Mouse (Mus musculus) embryonic facial prominence, embryonic 13.5 days (tissue): ENCODE results near the gene Pank2. TPM values are rescaled to one million over a fixed set of nuclear protein-coding genes. Genes with fewer than 3 reads are reported as not detected.

Source experiments
- ATAC-seq: fragments of 200-750 bp; cut with Nextera tagmentation; 2 replicates; pipeline ENCODE4 v1.8.0; 2017; ENCODE audit warnings: low read depth; ENCODE audit not compliant: insufficient number of reproducible peaks, insufficient read depth, low FRiP score, low TSS enrichment
- H3K27ac ChIP-seq: fragments of 300-500 bp; sonication (generic); 2 replicates; pipeline ENCODE4 v1.5.1; 2015; ENCODE audit warnings: moderate library complexity, mild to moderate bottlenecking, inconsistent platforms
- H3K27me3 ChIP-seq: fragments of 300-500 bp; sonication (generic); 2 replicates; pipeline ENCODE4 v1.6.1; 2015; ENCODE audit warnings: mild to moderate bottlenecking, inconsistent platforms
- H3K36me3 ChIP-seq: fragments of 300-500 bp; sonication (generic); 2 replicates; pipeline ENCODE4 v1.6.1; 2015; ENCODE audit warnings: mild to moderate bottlenecking, inconsistent platforms
- H3K4me1 ChIP-seq: fragments of 300-500 bp; sonication (generic); 2 replicates; pipeline ENCODE4 v1.6.1; 2015; ENCODE audit warnings: inconsistent platforms
- H3K4me2 ChIP-seq: fragments of 300-500 bp; sonication (generic); 2 replicates; pipeline ENCODE4 v1.6.1; 2015; ENCODE audit warnings: moderate library complexity, mild to moderate bottlenecking, inconsistent platforms
- H3K4me3 ChIP-seq: fragments of 300-500 bp; sonication (generic); 2 replicates; pipeline ENCODE4 v1.5.1; 2015; ENCODE audit warnings: mild to moderate bottlenecking, inconsistent platforms
- H3K9ac ChIP-seq: fragments of 300-500 bp; sonication (generic); 2 replicates; pipeline ENCODE4 v1.6.1; 2015; ENCODE audit warnings: mild to moderate bottlenecking, inconsistent platforms
- H3K9me3 ChIP-seq: fragments of 300-500 bp; sonication (generic); 2 replicates; pipeline ENCODE4 v1.6.1; 2016; ENCODE audit warnings: inconsistent platforms
- WGBS: fragments of 180-500 bp; shearing (Covaris S2); methylation state at CpG from one replicate; pipeline ENCODE4 v1.1.7; 2015; ENCODE audit warnings: mixed read lengths; 5-methylcytosine and 5-hydroxymethylcytosine counted together
- microRNA-seq: library from miRNA; unstranded; fragments of <30 nt; microRNA quantifications from one replicate; pipeline ENCODE4, GENCODE M21; 2016
- polyA plus RNA-seq: library from polyadenylated mRNA; unstranded; fragments of >200 nt; fragmentation: Nextera tagmentation; extraction: Ambion mirVana; gene quantifications from 2 replicates; pipeline ENCODE4 v1.2.1, GENCODE M21; 2015

The Pank2 gene
- polyA plus RNA-seq, 1 experiment from 2014 or later, result 43.3 TPM

DNA sequence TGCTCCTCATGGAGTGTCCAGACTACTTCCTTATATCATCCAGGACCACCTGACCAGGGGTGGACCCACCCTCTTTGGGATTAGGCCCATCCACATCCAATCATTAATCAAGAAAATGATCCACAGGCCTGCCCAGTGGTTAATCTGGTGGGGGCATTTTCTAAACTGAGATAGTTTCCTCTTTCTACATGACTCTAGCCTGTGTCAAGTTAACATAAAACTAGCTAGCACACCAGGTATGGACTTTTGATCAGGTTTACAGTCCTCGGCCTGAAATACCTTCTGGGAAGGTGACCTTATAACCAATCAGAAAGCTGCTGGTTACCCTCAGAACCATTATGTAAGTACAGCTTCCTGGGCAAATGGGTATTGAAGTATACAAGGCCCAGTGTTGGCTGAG is 66.7 kb downstream of the Pank2 start:
- Histone ChIP-seq H3K27ac (no peak overlapping the region), H3K4me1 (no peaks in the 10 kb centered on the region), H3K4me3 (no peak overlapping the region), H3K4me2 (no peak overlapping the region), H3K27me3 (no peaks in the 10 kb centered on the region), H3K9ac (no peak overlapping the region), H3K36me3 (0 out of 2 replicates have a peak, but pooled peaks cover 3% of the 10 kb centered on the region), H3K9me3 (no peaks in the 10 kb centered on the region)
- no peak for ATAC-seq
- WGBS, result 88% methylated on average over 1 of the region's 1 CpGs

GRCm38 (mm10) chr2:131330548-131330947 is 68.3 kb downstream of the Pank2 start:
- H3K9me3 ChIP-seq, result no peaks in the 10 kb centered on the region
- WGBS, result 86% methylated on average over 3 of the region's 3 CpGs
- H3K4me3 ChIP-seq, result no peak overlapping the region
- no peak for ATAC-seq
- H3K27me3 ChIP-seq, result no peaks in the 10 kb centered on the region
- H3K27ac ChIP-seq, result no peak overlapping the region
- H3K36me3 ChIP-seq, result 0 out of 2 replicates have a peak, but pooled peaks cover 3% of the 10 kb centered on the region
- no peaks in the 10 kb centered on the region for H3K4me1 ChIP-seq
- no peak overlapping the region for H3K9ac ChIP-seq
- no peak overlapping the region for H3K4me2 ChIP-seq

DNA sequence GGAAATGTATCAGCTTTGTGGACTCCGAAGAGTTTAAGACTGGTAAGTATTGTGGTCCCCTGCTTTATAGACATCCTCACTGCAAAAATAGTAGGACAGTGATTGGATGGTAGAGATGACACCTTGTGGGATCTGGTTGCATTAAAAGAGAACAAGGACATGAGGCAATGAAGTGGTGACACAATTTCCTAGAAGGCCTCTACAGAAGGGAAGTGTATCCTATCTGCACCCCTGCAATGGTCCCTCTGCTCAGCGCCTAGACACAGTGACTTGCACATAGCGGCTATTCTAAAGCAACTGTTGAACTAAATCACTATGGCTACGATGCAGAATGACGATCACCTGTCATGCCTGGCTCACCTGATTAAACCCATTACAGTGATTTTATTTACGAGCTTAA is 75.3 kb downstream of the Pank2 start:
- Histone ChIP-seq H3K4me2 (no peak overlapping the region), H3K4me3 (no peak overlapping the region)
- WGBS, result 85% methylated on average over 6 of the region's 6 CpGs

DNA sequence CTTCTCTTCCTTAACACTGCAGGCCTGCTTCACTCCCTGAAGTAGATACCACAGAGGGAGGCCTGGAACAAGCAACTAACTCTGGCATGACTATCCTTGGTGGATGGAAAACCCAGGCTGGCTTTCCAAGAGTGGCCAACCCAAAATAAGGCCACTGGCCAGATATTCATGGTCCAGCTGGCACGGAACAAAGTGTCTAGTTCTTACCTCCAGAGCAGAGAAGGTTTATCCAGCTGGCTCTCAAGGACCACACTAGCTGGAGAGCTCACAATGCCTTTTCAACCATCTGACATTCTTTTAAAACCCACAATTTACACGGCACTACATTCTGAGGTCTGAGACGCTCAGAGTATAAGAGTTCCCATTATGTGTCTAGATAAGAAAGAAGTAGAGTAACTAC is 82.2 kb downstream of the Pank2 start:
- no peak overlapping the region for H3K9ac ChIP-seq
- 65% methylated on average over 3 of the region's 3 CpGs for WGBS
- H3K4me1 ChIP-seq, result peaks cover 6% of the 10 kb centered on the region

More for the DNA sequence above, 75.3 kb downstream of the Pank2 start:
- Histone ChIP-seq H3K27me3 (no peaks in the 10 kb centered on the region), H3K9ac (no peak overlapping the region), H3K4me1 (peaks cover 3% of the 10 kb centered on the region; the same call in 1 of the 2 replicates), H3K36me3 (no peaks in the 10 kb centered on the region), H3K27ac (no peak overlapping the region), H3K9me3 (no peaks in the 10 kb centered on the region)
- no peak for ATAC-seq

DNA sequence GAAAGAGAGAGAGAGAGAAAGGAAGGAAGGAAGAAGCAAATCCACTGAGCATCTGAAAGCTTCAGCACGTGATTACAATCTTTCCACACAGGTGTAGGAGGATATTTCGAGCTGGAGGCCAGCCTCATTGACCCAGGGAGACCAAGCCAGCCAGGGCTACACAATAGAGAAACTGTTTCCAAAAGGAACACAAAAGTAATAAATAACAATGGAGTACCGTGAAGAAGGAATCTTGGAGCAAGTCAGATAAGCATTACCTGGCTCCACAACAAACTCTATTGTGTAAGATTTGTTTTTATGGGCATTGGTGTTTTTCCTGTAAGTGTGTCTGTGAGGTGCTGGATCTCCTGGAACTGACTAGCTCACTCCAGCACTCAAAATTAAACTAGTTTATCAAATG is 83.3 kb downstream of the Pank2 start:
- WGBS, result 65% methylated on average over 3 of the region's 3 CpGs
- Histone ChIP-seq H3K36me3 (no peaks in the 10 kb centered on the region), H3K4me3 (no peak overlapping the region), H3K4me1 (peaks cover 10% of the 10 kb centered on the region; the same call in 1 of the 2 replicates), H3K27me3 (no peaks in the 10 kb centered on the region), H3K27ac (no peak overlapping the region), H3K9ac (no peak overlapping the region), H3K4me2 (no peak overlapping the region), H3K9me3 (no peaks in the 10 kb centered on the region)
- no peak for ATAC-seq

More for the DNA sequence above, 82.2 kb downstream of the Pank2 start:
- H3K27me3 ChIP-seq, result no peaks in the 10 kb centered on the region
- H3K36me3 ChIP-seq, result no peaks in the 10 kb centered on the region
- no peak overlapping the region for H3K27ac ChIP-seq
- no peak overlapping the region for H3K4me3 ChIP-seq
- ATAC-seq, result no peak
- no peaks in the 10 kb centered on the region for H3K9me3 ChIP-seq
- no peak overlapping the region for H3K4me2 ChIP-seq

Small RNAs within 50 kb of the gene (microRNA-seq; reads per million reads assigned to microRNA genes)
- gene Mir103-2, result 61.2 reads per million, percentile 47 among the genes with 10 or more reads in this experiment

Other genes with a start within 250 kb of the Pank2 start
- 35.4 and 42.7 TPM in 2 replicates for gene Gfra4, start 219.4 kb upstream of the Pank2 start, polyA plus RNA-seq
- gene Adam33, start 198.7 kb upstream of the Pank2 start, polyA plus RNA-seq, result 30.0 and 31.9 TPM in 2 replicates
- gene Siglec1, start 175.7 kb upstream of the Pank2 start, polyA plus RNA-seq, result 0.07 and 0.18 TPM in 2 replicates
- 18.2 TPM in 2 replicates for gene Hspa12b, start 135.2 kb upstream of the Pank2 start, polyA plus RNA-seq
- gene Gm11037, start 129.0 kb upstream of the Pank2 start, polyA plus RNA-seq, result not detected in 2 replicates
- gene 1700037H04Rik, start 102.4 kb upstream of the Pank2 start, polyA plus RNA-seq, result 67.5 and 71.4 TPM in 2 replicates
- 12.3 and 12.4 TPM in 2 replicates for gene Cenpb, start 82.4 kb upstream of the Pank2 start, polyA plus RNA-seq
- 53.8 and 57.5 TPM in 2 replicates for gene Cdc25b, start 75.5 kb upstream of the Pank2 start, polyA plus RNA-seq
- gene Spef1, start 75.2 kb upstream of the Pank2 start, polyA plus RNA-seq, result 4.4 and 5.1 TPM in 2 replicates
- gene Ap5s1, start 55.4 kb upstream of the Pank2 start, polyA plus RNA-seq, result 26.4 and 28.5 TPM in 2 replicates
- gene Mavs, start 28.4 kb upstream of the Pank2 start, polyA plus RNA-seq, result 15.9 and 16.1 TPM in 2 replicates
- 10.8 and 11.0 TPM in 2 replicates for gene Rnf24, start 90.4 kb downstream of the Pank2 start, polyA plus RNA-seq
- 57.2 and 60.2 TPM in 2 replicates for gene Smox, start 229.0 kb downstream of the Pank2 start, polyA plus RNA-seq